Mouse (Mus musculus): Measurements from ENCODE around the gene Mzt1. TPM values are rescaled to one million over a fixed set of nuclear protein-coding genes. Genes with fewer than 3 reads are reported as not detected.
A peak's percentile ranks its signal among the peaks of the same experiment; 100 is the strongest.
"Not testable (repeated sequence)": the region's sequence is repeated elsewhere in the genome, so short reads cannot be mapped to it uniquely, and the experiment has no call there.

Mzt1 gene
- polyA plus RNA-seq, 1 experiment from 2014 or later: 78.5 TPM

- no peak overlapping the region for H3K4me3 ChIP-seq
- H3K4me1 ChIP-seq: peaks cover 33% of the 10 kb centered on the region
- no peaks in the 10 kb centered on the region for H3K27me3 ChIP-seq (replicated peaks)
- peaks cover 31% of the 10 kb centered on the region for H3K36me3 ChIP-seq
- ATAC-seq (ENCODE audit: extremely low read depth, insufficient number of reproducible peaks, low FRiP score, low TSS enrichment): no peak
- peak overlapping the region; percentile 40 for H3K27ac ChIP-seq (replicated peaks)
- no peaks in the 10 kb centered on the region for H3K9me3 ChIP-seq
- H3K4me2 ChIP-seq: peak overlapping the region; percentile 21
- peak overlapping the region; percentile 41 for H3K9ac ChIP-seq
- 56% methylated on average over 4 of the region's 4 CpGs for WGBS
Measured at GRCm38 (mm10) chr14:99041416-99041815, 4.5 kb downstream of the Mzt1 start.

GRCm38 (mm10) chr14:99039308-99039707 lies 6.6 kb downstream of the Mzt1 start:
- not testable (repeated sequence) for H3K27me3 ChIP-seq (replicated peaks); H3K9ac ChIP-seq; H3K4me3 ChIP-seq; H3K9me3 ChIP-seq; H3K27ac ChIP-seq (replicated peaks); ATAC-seq (ENCODE audit: extremely low read depth, insufficient number of reproducible peaks, low FRiP score, low TSS enrichment); H3K4me2 ChIP-seq
- Histone ChIP-seq H3K4me1 (peaks cover 28% of the 10 kb centered on the region), H3K36me3 (peaks cover 43% of the 10 kb centered on the region)
- 82% methylated on average over 5 of the region's 5 CpGs for WGBS

GRCm38 (mm10) chr14:99037703-99038102 lies 8.2 kb downstream of the Mzt1 start:
- no peaks in the 10 kb centered on the region for H3K9me3 ChIP-seq
- no peak overlapping the region for H3K4me3 ChIP-seq
- H3K9ac ChIP-seq: no peak overlapping the region
- H3K36me3 ChIP-seq: peaks cover 54% of the 10 kb centered on the region
- no peak overlapping the region for H3K4me2 ChIP-seq
- no peaks in the 10 kb centered on the region for H3K27me3 ChIP-seq (replicated peaks)
- ATAC-seq (ENCODE audit: extremely low read depth, insufficient number of reproducible peaks, low FRiP score, low TSS enrichment): no peak
- H3K27ac ChIP-seq (replicated peaks): no peak overlapping the region
- WGBS: 84% methylated on average over 2 of the region's 2 CpGs
- peaks cover 18% of the 10 kb centered on the region for H3K4me1 ChIP-seq

GRCm38 (mm10) chr14:99036039-99036438 lies 9.9 kb downstream of the Mzt1 start:
- no peaks in the 10 kb centered on the region for H3K27me3 ChIP-seq (replicated peaks)
- peaks cover 60% of the 10 kb centered on the region for H3K36me3 ChIP-seq
- H3K4me1 ChIP-seq: peaks cover 5% of the 10 kb centered on the region
- H3K27ac ChIP-seq (replicated peaks): no peak overlapping the region
- H3K4me2 ChIP-seq: no peak overlapping the region
- ATAC-seq (ENCODE audit: extremely low read depth, insufficient number of reproducible peaks, low FRiP score, low TSS enrichment): no peak
- H3K9me3 ChIP-seq: no peaks in the 10 kb centered on the region
- 52% methylated on average over 4 of the region's 4 CpGs for WGBS
- no peak overlapping the region for H3K4me3 ChIP-seq
- H3K9ac ChIP-seq: no peak overlapping the region

GRCm38 (mm10) chr14:99034851-99035250 lies 11.1 kb downstream of the Mzt1 start:
- H3K36me3 ChIP-seq: peaks cover 57% of the 10 kb centered on the region
- H3K4me2 ChIP-seq; ATAC-seq (ENCODE audit: extremely low read depth, insufficient number of reproducible peaks, low FRiP score, low TSS enrichment); H3K4me3 ChIP-seq; H3K27ac ChIP-seq (replicated peaks); H3K27me3 ChIP-seq (replicated peaks); H3K9ac ChIP-seq; H3K9me3 ChIP-seq: not testable (repeated sequence)
- 90% methylated on average over 8 of the region's 8 CpGs for WGBS
- H3K4me1 ChIP-seq: peaks cover 10% of the 10 kb centered on the region

- H3K4me1 ChIP-seq: peaks cover 14% of the 10 kb centered on the region
- H3K36me3 ChIP-seq: peaks cover 34% of the 10 kb centered on the region
- no peaks in the 10 kb centered on the region for H3K9me3 ChIP-seq
- no peak overlapping the region for H3K4me2 ChIP-seq
- no peak overlapping the region for H3K9ac ChIP-seq
- no peak overlapping the region for H3K4me3 ChIP-seq
- no peak for ATAC-seq (ENCODE audit: extremely low read depth, insufficient number of reproducible peaks, low FRiP score, low TSS enrichment)
- WGBS: 82% methylated on average over 5 of the region's 5 CpGs
- no peak overlapping the region for H3K27ac ChIP-seq (replicated peaks)
- no peaks in the 10 kb centered on the region for H3K27me3 ChIP-seq (replicated peaks)
Measured at GRCm38 (mm10) chr14:99032596-99032995, 13.3 kb downstream of the Mzt1 start.

GRCm38 (mm10) chr14:99031337-99031873 lies 14.5 kb downstream of the Mzt1 start:
- ATAC-seq (ENCODE audit: extremely low read depth, insufficient number of reproducible peaks, low FRiP score, low TSS enrichment): no peak
- Histone ChIP-seq H3K27me3 (replicated peaks) (no peaks in the 10 kb centered on the region), H3K4me3 (no peak overlapping the region), H3K27ac (replicated peaks) (no peak overlapping the region), H3K4me2 (no peak overlapping the region), H3K9me3 (peaks cover 5% of the 10 kb centered on the region; the same call in 1 of the 2 replicates), H3K4me1 (peaks cover 14% of the 10 kb centered on the region), H3K36me3 (peaks cover 29% of the 10 kb centered on the region), H3K9ac (no peak overlapping the region)
- WGBS: 76% methylated on average over 5 of the region's 5 CpGs

- Histone ChIP-seq H3K4me2 (no peak overlapping the region), H3K9ac (no peak overlapping the region), H3K36me3 (peaks cover 20% of the 10 kb centered on the region), H3K27me3 (replicated peaks) (no peaks in the 10 kb centered on the region), H3K27ac (replicated peaks) (no peak overlapping the region), H3K9me3 (peaks cover 6% of the 10 kb centered on the region; the same call in 1 of the 2 replicates), H3K4me3 (no peak overlapping the region), H3K4me1 (peaks cover 13% of the 10 kb centered on the region)
- no peak for ATAC-seq (ENCODE audit: extremely low read depth, insufficient number of reproducible peaks, low FRiP score, low TSS enrichment)
- 55% methylated on average over 5 of the region's 5 CpGs for WGBS
Measured at GRCm38 (mm10) chr14:99029987-99030386, 15.9 kb downstream of the Mzt1 start.

- Histone ChIP-seq H3K4me2 (peak overlapping the region; percentile 65), H3K27me3 (replicated peaks) (peaks cover 5% of the 10 kb centered on the region), H3K4me1 (peaks cover 27% of the 10 kb centered on the region), H3K9ac (peak overlapping the region; percentile 76), H3K36me3 (no peaks in the 10 kb centered on the region), H3K9me3 (peaks cover 6% of the 10 kb centered on the region; the same call in 1 of the 2 replicates), H3K4me3 (peak overlapping the region; percentile 43), H3K27ac (replicated peaks) (no peak overlapping the region)
- ATAC-seq (ENCODE audit: extremely low read depth, insufficient number of reproducible peaks, low FRiP score, low TSS enrichment): no peak
- WGBS: 43% methylated on average over 12 of the region's 12 CpGs
Measured at GRCm38 (mm10) chr14:99022346-99023086, 23.4 kb downstream of the Mzt1 start.

GRCm38 (mm10) chr14:99019136-99019808 lies 26.7 kb downstream of the Mzt1 start:
- WGBS: 12% methylated on average over 10 of the region's 10 CpGs
- H3K27me3 ChIP-seq (replicated peaks): peaks cover 5% of the 10 kb centered on the region
- H3K36me3 ChIP-seq: no peaks in the 10 kb centered on the region
- peaks cover 34% of the 10 kb centered on the region for H3K4me1 ChIP-seq
- peak overlapping the region; percentile 62 for H3K4me2 ChIP-seq
- H3K27ac ChIP-seq (replicated peaks): peak overlapping the region; percentile 61
- H3K9ac ChIP-seq: 0 out of 2 replicates have a peak overlapping the region, but pooled peaks have one; percentile 25
- no peaks in the 10 kb centered on the region for H3K9me3 ChIP-seq
- peak; percentile 51; the same call in 1 of the 2 replicates for ATAC-seq (ENCODE audit: extremely low read depth, insufficient number of reproducible peaks, low FRiP score, low TSS enrichment)
- H3K4me3 ChIP-seq: peak overlapping the region; percentile 38

GRCm38 (mm10) chr14:99018691-99019090 lies 27.2 kb downstream of the Mzt1 start:
- Histone ChIP-seq H3K4me3 (peak overlapping the region; percentile 38), H3K36me3 (no peaks in the 10 kb centered on the region), H3K4me1 (peaks cover 36% of the 10 kb centered on the region), H3K9me3 (no peaks in the 10 kb centered on the region), H3K9ac (no peak overlapping the region), H3K4me2 (peak overlapping the region; percentile 62), H3K27me3 (replicated peaks) (peaks cover 5% of the 10 kb centered on the region), H3K27ac (replicated peaks) (peak overlapping the region; percentile 61)
- no peak for ATAC-seq (ENCODE audit: extremely low read depth, insufficient number of reproducible peaks, low FRiP score, low TSS enrichment)
- WGBS: 14% methylated on average over 7 of the region's 7 CpGs

Measured in heart, embryonic 13.5 days (tissue).